Mouse (Mus musculus): ENCODE measurements at regions not wholly inside any gene's neighbourhood (a gene's known extent, or its start where the extent isn't known, plus 50 kb on each side); places are given as distances from the start of the nearest gene placed in this dataset.

GRCm38 (mm10) chr15:93690717-93691116 lies 95.0 kb upstream of the Prickle1 start:
- DNase-seq, result no peak

DNA sequence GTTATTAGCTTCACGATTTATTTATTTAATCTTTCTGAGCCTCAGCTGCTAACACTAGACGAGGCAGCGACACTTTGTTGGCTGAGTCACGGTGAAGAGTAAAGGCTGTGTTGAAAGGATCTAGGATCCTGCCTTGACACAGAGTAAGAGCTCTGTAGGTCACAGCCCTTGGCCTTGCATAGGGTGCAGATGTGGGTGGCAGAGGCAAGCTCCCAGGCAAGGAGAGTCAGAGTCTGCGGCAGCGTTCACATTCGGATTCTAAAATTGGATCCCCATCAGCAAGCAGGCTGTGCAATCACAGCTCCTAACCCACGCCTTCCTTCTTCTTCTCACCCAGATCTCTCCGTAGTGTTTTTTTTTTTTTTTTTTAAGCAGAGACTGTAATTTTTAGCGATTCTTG lies 94.3 kb upstream of the Prickle1 start:
- DNase-seq, result no peak

GRCm38 (mm10) chr15:93686385-93686784 lies 90.7 kb upstream of the Prickle1 start:
- no peak for DNase-seq

DNA sequence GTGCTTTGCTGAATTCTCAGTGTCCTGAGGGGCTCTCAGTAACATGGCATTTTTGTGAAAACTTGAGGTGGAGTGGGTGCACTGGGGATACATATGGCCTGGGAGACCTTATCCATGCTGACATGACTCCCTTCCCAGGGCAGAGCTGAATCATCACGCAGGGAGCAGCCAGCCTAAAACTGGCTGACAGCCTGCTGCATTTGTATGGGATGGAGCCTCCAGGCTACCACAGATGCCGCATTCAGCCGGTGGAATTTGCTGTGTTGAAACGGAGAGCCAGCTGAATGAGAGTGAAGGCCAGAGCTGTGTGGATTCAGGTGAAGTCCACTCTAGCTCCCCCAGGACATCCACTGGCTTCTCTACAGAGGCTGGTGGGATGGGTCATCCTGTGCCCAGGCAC lies 85.9 kb upstream of the Prickle1 start:
- DNase-seq, result peak; percentile 8 to 21

GRCm38 (mm10) chr15:93675624-93676023 lies 79.9 kb upstream of the Prickle1 start:
- DNase-seq, result no peak

DNA sequence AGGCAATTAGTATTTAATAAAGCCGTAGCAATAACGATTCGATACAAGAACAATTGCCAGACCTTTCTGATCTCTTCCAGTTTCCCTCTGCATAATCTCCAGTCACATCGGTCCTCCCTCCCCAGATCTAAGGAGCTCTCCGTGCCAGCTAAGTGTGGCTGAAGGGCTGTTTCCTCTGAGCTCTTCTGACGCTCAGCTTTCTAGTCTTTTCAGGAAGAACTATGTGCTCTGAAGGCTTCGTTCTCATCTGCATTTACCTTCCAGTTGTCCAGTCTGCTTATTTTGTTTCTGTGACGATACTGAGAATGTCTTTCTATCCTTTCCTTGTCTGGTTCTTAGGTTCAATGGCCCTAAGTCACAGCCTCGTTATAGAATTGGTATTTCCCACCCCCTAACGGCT lies 78.3 kb upstream of the Prickle1 start:
- no peak for DNase-seq

GRCm38 (mm10) chr15:93663876-93664275 lies 68.2 kb upstream of the Prickle1 start:
- no peak for DNase-seq

DNA sequence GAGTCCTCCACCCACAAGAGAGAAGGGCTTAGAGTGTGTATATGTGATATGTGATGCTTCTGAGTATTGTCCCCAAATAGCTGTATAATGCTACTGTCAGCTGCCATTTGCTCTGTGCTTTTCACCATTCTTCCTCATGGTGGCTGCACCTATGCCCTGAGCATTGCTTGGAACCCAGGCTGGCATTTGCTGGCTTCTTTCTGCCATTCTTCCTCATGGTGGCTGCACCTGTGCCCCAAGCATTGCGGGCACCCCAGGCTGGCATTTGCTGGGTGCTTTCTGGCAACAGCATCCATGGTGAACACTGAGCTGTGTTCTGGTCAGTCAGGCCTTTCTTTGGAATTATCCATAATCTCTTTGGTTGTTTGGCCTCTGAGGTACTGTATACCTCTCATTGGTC lies 66.9 kb upstream of the Prickle1 start:
- DNase-seq, result no peak

DNA sequence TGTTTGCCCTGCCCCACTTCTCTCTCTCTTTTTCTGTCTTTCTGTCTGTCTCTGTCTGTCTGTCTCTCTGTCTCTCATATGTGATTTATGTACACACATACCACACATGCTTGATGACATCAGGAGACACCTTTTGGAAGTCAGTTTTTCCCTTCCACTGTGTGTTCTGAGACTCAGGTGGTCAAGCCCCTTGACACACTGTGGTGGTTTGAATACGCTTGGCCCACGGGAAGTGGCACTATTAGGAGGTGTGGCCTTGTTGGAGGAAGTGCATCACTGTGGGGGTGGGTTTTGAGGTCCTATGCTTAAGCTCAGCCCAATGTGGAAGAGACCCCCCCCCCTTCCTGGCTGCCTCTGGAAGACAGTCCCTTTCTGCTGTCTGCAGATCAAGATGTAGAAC lies 66.1 kb upstream of the Prickle1 start:
- DNase-seq, result no peak

DNA sequence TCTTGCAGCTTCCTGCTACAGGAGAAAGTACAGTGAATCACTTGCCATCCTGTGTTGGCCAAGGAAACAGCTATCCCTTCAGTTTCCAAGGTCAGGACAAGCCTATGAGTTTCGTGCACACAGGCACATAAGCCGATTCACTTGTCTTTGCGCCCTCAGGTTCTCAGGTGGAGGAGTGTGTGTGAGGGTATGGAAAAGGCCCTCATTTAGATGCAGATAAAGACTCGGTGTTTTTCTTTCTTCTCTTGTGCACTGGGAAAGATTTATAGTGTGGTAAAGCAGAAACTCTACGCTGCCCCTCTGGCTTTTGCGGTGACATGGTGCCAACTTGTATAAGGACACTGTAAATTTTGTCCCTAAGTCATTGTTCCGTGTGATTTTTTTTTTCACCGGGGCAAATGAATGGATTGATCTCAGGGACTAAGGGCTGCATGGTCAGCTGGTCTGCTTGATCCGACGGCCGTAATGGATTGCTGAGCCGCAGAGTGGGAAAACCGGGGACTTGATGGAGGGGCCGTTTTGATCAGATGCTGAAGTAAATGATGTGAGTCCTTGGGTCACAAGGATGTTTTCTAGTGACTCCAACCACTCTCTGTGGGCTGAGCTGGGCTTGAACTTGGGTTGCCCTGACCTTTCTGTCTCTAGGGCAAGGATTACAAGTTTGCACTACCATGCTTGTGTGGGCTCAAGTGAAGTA lies 65.4 kb upstream of the Prickle1 start:
- DNase-seq, result no peak

- DNase-seq, result no peak
Observed at GRCm38 (mm10) chr15:93657171-93657570, 61.5 kb upstream of the Prickle1 start.

GRCm38 (mm10) chr15:93656713-93657112 lies 61.0 kb upstream of the Prickle1 start:
- DNase-seq, result no peak

DNA sequence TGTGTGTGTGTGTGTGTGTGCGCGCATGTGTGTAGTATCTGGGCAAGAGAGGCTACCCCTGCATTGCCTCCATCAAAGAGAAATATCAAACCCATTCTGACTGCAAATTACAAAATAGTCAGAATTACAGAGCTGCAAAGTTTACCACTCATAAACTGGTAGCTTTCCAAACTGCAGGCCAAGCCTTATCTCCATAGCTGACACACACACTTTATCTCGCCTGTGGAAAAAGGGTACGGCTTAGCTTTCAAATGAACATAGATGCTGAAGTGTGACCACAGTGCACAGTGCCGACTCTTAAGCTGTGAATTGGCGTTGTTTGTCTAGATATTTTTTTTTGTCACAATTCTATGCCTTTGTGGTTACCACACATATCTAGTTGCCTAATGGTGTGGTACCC lies 60.1 kb upstream of the Prickle1 start:
- DNase-seq, result no peak

DNA sequence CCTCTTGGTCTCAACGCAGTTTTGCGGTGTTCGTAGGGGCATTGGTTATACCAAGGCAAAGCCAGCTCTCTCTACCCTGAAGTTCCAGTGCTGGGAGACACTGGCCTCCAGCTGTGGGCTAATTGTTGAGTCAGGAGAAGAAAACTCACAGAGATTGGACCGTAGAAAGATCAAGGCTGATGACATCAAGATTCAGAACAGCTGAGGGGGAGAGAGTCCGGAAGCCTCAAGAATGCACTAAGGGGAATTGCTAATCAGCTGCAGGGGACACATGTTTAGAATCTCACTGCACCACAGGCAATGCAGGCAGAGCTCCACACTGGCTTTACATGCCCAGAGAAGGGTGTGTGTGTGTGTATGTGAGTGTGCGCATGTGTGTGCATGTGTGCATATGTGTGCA lies 59.6 kb upstream of the Prickle1 start:
- DNase-seq, result no peak

GRCm38 (mm10) chr15:93653378-93653777 lies 57.7 kb upstream of the Prickle1 start:
- no peak for DNase-seq

DNA sequence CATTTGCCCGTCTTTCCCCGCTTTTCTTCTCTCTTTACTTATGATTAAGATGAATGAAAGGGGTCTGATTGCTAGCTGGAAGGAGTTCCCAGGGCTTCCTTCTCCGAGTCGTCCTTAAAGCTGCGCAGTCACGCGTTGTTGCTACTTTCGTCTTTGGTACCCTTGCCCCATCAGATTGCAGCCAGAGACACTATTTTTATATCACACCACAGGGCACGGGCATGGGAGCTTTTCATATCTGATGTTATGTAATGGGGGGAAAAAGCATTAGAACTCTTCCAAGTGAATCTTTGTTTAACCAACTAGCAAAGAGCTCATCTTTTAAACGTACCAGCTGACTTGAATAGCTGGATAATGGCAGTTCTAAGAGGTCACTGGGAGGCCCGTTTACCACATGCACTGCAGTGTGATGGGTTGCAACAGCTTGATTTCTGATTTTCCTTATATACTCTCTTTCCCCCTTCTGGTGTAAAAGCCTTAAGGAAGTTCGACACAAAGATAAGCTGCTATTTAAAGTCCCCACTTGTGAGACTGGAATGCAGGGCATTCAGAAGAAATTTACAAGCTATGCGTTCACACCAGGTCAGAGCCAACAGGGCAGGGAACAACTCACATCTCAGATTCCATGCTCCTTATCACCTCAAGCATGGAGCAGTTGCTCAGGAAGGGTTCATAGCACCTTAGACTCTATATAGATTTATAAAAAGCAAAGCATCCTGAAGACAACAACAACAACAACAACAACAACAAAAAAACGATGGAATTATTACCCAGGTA lies 55.5 kb upstream of the Prickle1 start:
- DNase-seq, result no peak

GRCm38 (mm10) chr15:93650009-93650522 lies 54.4 kb upstream of the Prickle1 start:
- no peak for DNase-seq

- no peak for DNase-seq
Observed at GRCm38 (mm10) chr15:93648646-93649045, 53.0 kb upstream of the Prickle1 start.

DNA sequence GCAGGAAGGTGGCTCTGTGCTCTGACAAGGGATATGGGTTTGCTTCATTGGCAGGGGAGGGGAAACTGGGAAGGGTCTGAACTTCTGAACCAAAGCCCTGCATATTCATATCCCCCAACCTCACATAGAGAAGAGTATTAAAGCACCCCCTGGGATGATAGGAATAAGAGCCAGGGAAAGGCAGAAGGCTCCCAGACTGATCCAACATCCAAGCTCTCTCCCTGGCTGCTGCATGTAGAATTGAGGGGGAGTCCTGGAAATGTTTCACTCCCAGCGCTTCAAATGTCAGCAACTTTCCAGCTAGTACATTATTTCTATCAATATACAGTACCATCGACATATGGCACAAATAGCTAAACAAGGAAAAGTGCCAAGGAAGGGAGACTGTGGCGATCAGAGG lies 51.1 kb upstream of the Prickle1 start:
- DNase-seq, result no peak

DNA sequence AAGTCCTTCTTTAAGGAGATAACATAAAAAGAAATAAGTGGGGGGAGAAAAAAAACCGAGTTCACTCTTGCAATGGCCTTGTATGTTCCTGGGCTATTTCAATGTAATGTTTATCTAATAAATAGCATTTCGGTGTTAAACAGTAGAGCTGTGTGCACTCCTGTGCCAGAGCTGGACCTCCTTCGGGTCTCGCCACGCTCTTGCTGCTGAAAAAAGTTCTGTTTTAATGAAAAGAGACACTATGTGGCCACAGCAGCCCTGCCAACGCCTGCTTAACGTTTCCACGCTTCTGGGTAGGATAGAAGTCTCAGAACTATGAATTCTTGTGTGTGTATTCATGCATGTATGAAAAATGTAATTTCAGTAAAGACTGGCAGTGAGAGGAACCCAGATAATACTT lies 50.3 kb upstream of the Prickle1 start:
- no peak for DNase-seq
